Mouse (Mus musculus) left cerebral cortex, postnatal 14 days (tissue): ENCODE data around the gene Ahcyl2. TPM values are rescaled to one million over a fixed set of nuclear protein-coding genes. Genes with fewer than 3 reads are reported as not detected.
"Not testable (repeated sequence)": the region's sequence is repeated elsewhere in the genome, so short reads cannot be mapped to it uniquely, and the experiment has no call there.

Experiments used
- DNase-seq, 2 experiments: peaks; one replicate each; pipeline ENCODE4 v3.0.0; 2021 to 2022; ENCODE audit warnings: low spot score in 2 of 2, mixed read lengths in 1 of 2
- intact Hi-C: fragments of 180-260 bp; cut with DNase I; formaldehyde crosslinking; loops from one replicate; pipeline ENCODE4 v1.15.1; 2025
- long read RNA-seq, 2 experiments: library from polyadenylated mRNA; stranded (forward); transcript quantifications; one replicate each; pipeline ENCODE4 v2.0.0; 2021
- total RNA-seq, 2 experiments: library from RNA; stranded (reverse); gene quantifications; 2 replicates each; pipeline ENCODE4 v1.2.3; 2021

Gene Ahcyl2
- 100 to 1,000 TPM in 1 of 2 experiments, 10 to 100 TPM in 1; 97.1 to 103 TPM for total RNA-seq
- long read RNA-seq, experiment 1, full-length matches to known transcripts: 3 of 17 reads
- long read RNA-seq, experiment 1, partial matches to known transcripts: 0 of 17 reads
- long read RNA-seq, experiment 1, other reads (novel, unspliced or antisense): 14 of 17 reads
- long read RNA-seq, experiment 2, full-length matches to known transcripts: 5 of 16 reads
- long read RNA-seq, experiment 2, partial matches to known transcripts: 1 of 16 reads
- long read RNA-seq, experiment 2, other reads (novel, unspliced or antisense): 10 of 16 reads

- intact Hi-C loops: loop anchor here (2.0 to 5.0 kb wide), 2 partner anchors 44 to 53 kb away; no protein-coding TSS in a partner anchor
- DNase-seq: peak; percentile 96 to 97
These were observed at the start of gene Ahcyl2 for GRCm38 (mm10) chr6:29767813-29768660. TSS of gene Ahcyl2 (plus strand) at chr6:29768011.

- intact Hi-C loops: loop anchor here (5.0 kb wide), 1 partner anchor 38 kb away; no protein-coding TSS in a partner anchor
- DNase-seq: peak; percentile 69 to 76
These were observed 48.9 kb upstream of the Ahcyl2 start for GRCm38 (mm10) chr6:29718894-29719329.

- DNase-seq: no peak
- intact Hi-C loops: no loop called here
These were observed 45.9 kb upstream of the Ahcyl2 start for GRCm38 (mm10) chr6:29721890-29722289.

- intact Hi-C loops: no loop called here
- DNase-seq: no peak
These were observed 41.1 kb upstream of the Ahcyl2 start for GRCm38 (mm10) chr6:29726576-29727200.

- no peak for DNase-seq
- intact Hi-C loops: no loop called here
These were observed 39.8 kb upstream of the Ahcyl2 start for GRCm38 (mm10) chr6:29728035-29728434.

GRCm38 (mm10) chr6:29729491-29729890 is 38.3 kb upstream of the Ahcyl2 start:
- intact Hi-C loops: no loop called here
- no peak for DNase-seq

GRCm38 (mm10) chr6:29735336-29735688 is 32.5 kb upstream of the Ahcyl2 start, which contains the start of gene Smo:
TSS of gene Smo (plus strand) at chr6:29735503.
- peak in 1 of 2 experiments; percentile 53 for DNase-seq
- intact Hi-C loops: no loop called here

- peak in 1 of 2 experiments; percentile 30 for DNase-seq
- intact Hi-C loops: no loop called here
These were observed 31.9 kb upstream of the Ahcyl2 start for GRCm38 (mm10) chr6:29735689-29736451.

- intact Hi-C loops: no loop called here
- no peak for DNase-seq
These were observed 31.0 kb upstream of the Ahcyl2 start for GRCm38 (mm10) chr6:29736610-29737458.

- intact Hi-C loops: no loop called here
- peak; percentile 46 to 82 for DNase-seq
These were observed 16.2 kb upstream of the Ahcyl2 start for GRCm38 (mm10) chr6:29751466-29752152.

- no peak for DNase-seq
- intact Hi-C loops: no loop called here
These were observed 14.5 kb upstream of the Ahcyl2 start for GRCm38 (mm10) chr6:29753336-29753735.

GRCm38 (mm10) chr6:29756001-29756400 is 11.8 kb upstream of the Ahcyl2 start:
- intact Hi-C loops: loop anchor here (5.0 kb wide), 1 partner anchor 39 kb away; no protein-coding TSS in a partner anchor

GRCm38 (mm10) chr6:29756476-29756875 is 11.3 kb upstream of the Ahcyl2 start:
- DNase-seq: no peak
- intact Hi-C loops: loop anchor here (5.0 kb wide), 1 partner anchor 39 kb away; no protein-coding TSS in a partner anchor

More at GRCm38 (mm10) chr6:29756001-29756400, 11.8 kb upstream of the Ahcyl2 start:
- peak in 1 of 2 experiments; percentile 60 for DNase-seq

- intact Hi-C loops: loop anchor here (5.0 kb wide), 1 partner anchor 41 kb away; no protein-coding TSS in a partner anchor
- peak; percentile 81 to 87 for DNase-seq
These were observed 9.4 kb upstream of the Ahcyl2 start for GRCm38 (mm10) chr6:29758417-29758816.

GRCm38 (mm10) chr6:29759012-29759679 is 8.7 kb upstream of the Ahcyl2 start:
- DNase-seq: no peak
- intact Hi-C loops: loop anchor here (5.0 kb wide), 1 partner anchor 42 kb away; no protein-coding TSS in a partner anchor

- DNase-seq, intact Hi-C loops: not testable (repeated sequence)
These were observed 7.4 kb upstream of the Ahcyl2 start for GRCm38 (mm10) chr6:29760397-29760796.

GRCm38 (mm10) chr6:29761282-29761681 is 6.5 kb upstream of the Ahcyl2 start:
- no peak for DNase-seq
- intact Hi-C loops: no loop called here
